Mouse (Mus musculus) C2C12 (cell line): ENCODE measurements around the gene Cox15. TPM values are rescaled to one million over a fixed set of nuclear protein-coding genes. Genes with fewer than 3 reads are reported as not detected.

Experiments
- H3K27me3 ChIP-seq: one replicate; pipeline ENCODE4 v1.6.1; 2011; ENCODE audit not compliant: control insufficient read depth, insufficient read depth, insufficient read length
- H3K36me3 ChIP-seq: one replicate; pipeline ENCODE4 v1.6.1; 2011; ENCODE audit not compliant: control insufficient read depth, insufficient read depth
- H3K4me3 ChIP-seq: one replicate; pipeline ENCODE4 v1.5.1; 2011; ENCODE audit warnings: mild to moderate bottlenecking, control low read depth; ENCODE audit not compliant: poor library complexity, insufficient read depth, severe bottlenecking
- H3K79me2 ChIP-seq: one replicate; pipeline ENCODE4 v1.6.1; 2011; ENCODE audit not compliant: control insufficient read depth, insufficient read depth
- H3K79me3 ChIP-seq: one replicate; pipeline ENCODE4 v1.6.1; 2011; ENCODE audit warnings: low read depth, control low read depth
- H3ac ChIP-seq: one replicate; pipeline ENCODE3; 2011; ENCODE audit warnings: low read depth; ENCODE audit not compliant: control insufficient read depth, insufficient read length
- CEBPB ChIP-seq: IDR thresholded peaks from one replicate; pipeline ENCODE4 v1.6.1; 2011; ENCODE audit warnings: low read depth, mild to moderate bottlenecking, control low read depth, moderate library complexity
- CTCF ChIP-seq: IDR thresholded peaks from one replicate; pipeline ENCODE4 v1.5.1; 2011; ENCODE audit not compliant: control insufficient read depth, insufficient read depth, insufficient read length
- FOSL1 ChIP-seq: IDR thresholded peaks from one replicate; pipeline ENCODE4 v1.8.0; 2011; ENCODE audit warnings: mild to moderate bottlenecking, low read length; ENCODE audit not compliant: poor library complexity, insufficient read depth, severe bottlenecking
- MAX ChIP-seq: IDR thresholded peaks from one replicate; pipeline ENCODE4 v1.6.1; 2011; ENCODE audit warnings: mild to moderate bottlenecking, control low read depth
- MYOD1 ChIP-seq: IDR thresholded peaks from one replicate; pipeline ENCODE4 v1.6.1; 2011; ENCODE audit warnings: low read depth; ENCODE audit not compliant: control insufficient read depth, insufficient read length
- MYOG ChIP-seq: IDR thresholded peaks from one replicate; pipeline ENCODE4 v1.6.1; 2011; ENCODE audit not compliant: control insufficient read depth, insufficient read length; ENCODE audit errors: extremely low read depth
- USF1 ChIP-seq: IDR thresholded peaks from one replicate; pipeline ENCODE4 v1.6.1; 2011; ENCODE audit warnings: low read depth, mild to moderate bottlenecking, control low read depth, moderate library complexity
- polyA plus RNA-seq: library from polyadenylated mRNA; unstranded; fragments of >200 nt; fragmentation: generic; extraction: Trizol; gene quantifications from one replicate; pipeline ENCODE4 v1.2.1, GENCODE M21; 2012; ENCODE audit warnings: missing spikeins

Gene Cox15
- polyA plus RNA-seq, 1 experiment = 6.3 TPM

DNA sequence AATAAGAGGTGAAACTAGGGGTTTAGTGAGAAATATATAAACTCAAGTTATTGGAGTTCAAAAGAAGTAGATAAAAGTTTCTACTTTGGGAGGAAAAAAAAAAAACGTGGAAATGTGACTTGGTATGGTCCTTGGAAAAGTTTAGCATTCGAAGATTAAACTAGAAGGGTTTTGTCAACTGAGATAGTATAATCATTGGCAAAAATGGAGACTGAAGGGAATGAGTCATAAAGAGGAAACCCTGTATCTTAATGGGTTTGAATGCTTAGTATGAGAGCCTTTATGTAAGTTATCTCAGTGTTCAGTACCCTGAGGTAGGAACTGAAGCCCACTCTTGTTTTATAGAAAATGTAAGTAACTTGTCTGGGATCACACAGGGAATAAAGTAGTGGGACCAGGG, 2.1 kb upstream of the Cox15 start:
- TF ChIP-seq MYOG (no peak), MAX (no peak), CTCF (no peak), CEBPB (no peak), FOSL1 (no peak), MYOD1 (no peak), USF1 (no peak)
- Histone ChIP-seq H3K79me3 (peaks cover 3% of the 10 kb centered on the region), H3ac (no peak overlapping the region), H3K36me3 (peaks cover 14% of the 10 kb centered on the region), H3K79me2 (peaks cover 12% of the 10 kb centered on the region), H3K27me3 (no peaks in the 10 kb centered on the region), H3K4me3 (no peak overlapping the region)

DNA sequence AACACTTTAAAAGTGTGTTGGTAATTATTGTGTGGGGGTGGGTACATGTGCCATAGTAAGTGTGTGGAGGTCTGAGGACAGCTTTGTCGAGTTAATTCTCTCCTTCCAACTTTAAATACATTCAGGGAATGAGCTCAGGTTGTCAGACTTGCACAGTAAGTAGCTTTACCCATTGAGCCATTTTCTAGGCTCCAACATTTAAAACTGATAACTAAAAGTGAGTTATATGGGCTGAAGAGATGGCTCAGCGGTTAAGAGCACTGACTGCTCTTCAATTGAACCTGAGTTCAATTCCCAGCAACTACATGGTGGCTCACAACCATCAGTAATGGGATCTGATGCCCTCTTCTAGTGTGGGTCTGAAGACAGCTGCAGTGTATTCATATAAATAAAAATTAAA, 1.4 kb upstream of the Cox15 start:
- Histone ChIP-seq H3K4me3 (no peak overlapping the region), H3K79me2 (peaks cover 12% of the 10 kb centered on the region), H3K36me3 (peaks cover 19% of the 10 kb centered on the region), H3ac (no peak overlapping the region), H3K27me3 (no peaks in the 10 kb centered on the region), H3K79me3 (peaks cover 3% of the 10 kb centered on the region)
- TF ChIP-seq CTCF (no peak), MAX (no peak), USF1 (no peak), MYOD1 (no peak), CEBPB (no peak), FOSL1 (no peak), MYOG (no peak)

- Histone ChIP-seq H3K79me3 (peaks cover 3% of the 10 kb centered on the region), H3K27me3 (no peaks in the 10 kb centered on the region), H3K79me2 (peaks cover 12% of the 10 kb centered on the region), H3K4me3 (peak overlapping the region; percentile 63), H3K36me3 (peaks cover 28% of the 10 kb centered on the region), H3ac (peak overlapping the region; percentile 86)
- TF ChIP-seq CTCF = peak; percentile 85
- TF ChIP-seq MYOD1 = no peak
- TF ChIP-seq CEBPB = peak; percentile 98
- no peak for TF ChIP-seq FOSL1
- no peak for TF ChIP-seq MYOG
- peak; percentile 27 for TF ChIP-seq MAX
- no peak for TF ChIP-seq USF1
Measured at GRCm38 (mm10) chr19:43753226-43753835, 531 bp upstream of the Cox15 start.

GRCm38 (mm10) chr19:43750008-43750407, 2.8 kb downstream of the Cox15 start:
- Histone ChIP-seq H3K36me3 (peaks cover 60% of the 10 kb centered on the region), H3K79me2 (peaks cover 12% of the 10 kb centered on the region), H3K79me3 (peaks cover 3% of the 10 kb centered on the region), H3ac (no peak overlapping the region), H3K27me3 (no peaks in the 10 kb centered on the region), H3K4me3 (no peak overlapping the region)
- TF ChIP-seq MYOD1 = no peak
- no peak for TF ChIP-seq FOSL1
- no peak for TF ChIP-seq CEBPB
- TF ChIP-seq USF1 = no peak
- no peak for TF ChIP-seq MYOG
- TF ChIP-seq CTCF = no peak
- no peak for TF ChIP-seq MAX

- no peak for TF ChIP-seq MYOD1
- TF ChIP-seq USF1 = no peak
- no peak for TF ChIP-seq MAX
- no peak for TF ChIP-seq FOSL1
- TF ChIP-seq CTCF = no peak
- no peak for TF ChIP-seq CEBPB
- TF ChIP-seq MYOG = no peak
- Histone ChIP-seq H3K79me3 (peaks cover 3% of the 10 kb centered on the region), H3K4me3 (no peak overlapping the region), H3K36me3 (peaks cover 75% of the 10 kb centered on the region), H3K27me3 (no peaks in the 10 kb centered on the region), H3ac (no peak overlapping the region), H3K79me2 (peaks cover 12% of the 10 kb centered on the region)
Measured at GRCm38 (mm10) chr19:43747877-43748276, 4.9 kb downstream of the Cox15 start.

DNA sequence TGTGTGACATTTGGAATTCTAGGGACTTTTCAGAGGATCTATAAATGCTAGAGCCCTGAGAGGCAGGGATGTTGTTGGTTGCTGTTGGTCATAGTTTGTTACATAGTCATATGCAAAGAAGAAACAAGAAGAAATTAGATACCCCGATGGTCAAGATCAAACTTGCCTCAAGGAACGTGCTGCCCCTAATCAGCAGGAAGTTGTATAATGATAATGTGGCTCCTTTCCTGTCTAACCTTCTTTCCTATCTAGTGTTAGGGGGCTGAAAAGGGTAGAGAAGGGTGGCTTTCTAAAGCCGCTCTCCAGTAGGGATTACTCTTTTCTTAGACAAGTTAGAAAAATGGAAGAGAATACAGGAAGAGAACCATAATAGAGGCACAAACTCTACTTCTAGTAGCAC, 7.1 kb downstream of the Cox15 start:
- Histone ChIP-seq H3K4me3 (no peak overlapping the region), H3K79me2 (no peaks in the 10 kb centered on the region), H3K27me3 (no peaks in the 10 kb centered on the region), H3ac (no peak overlapping the region), H3K36me3 (peaks cover 87% of the 10 kb centered on the region), H3K79me3 (no peaks in the 10 kb centered on the region)
- no peak for TF ChIP-seq FOSL1
- TF ChIP-seq MAX = no peak
- no peak for TF ChIP-seq MYOD1
- no peak for TF ChIP-seq MYOG
- no peak for TF ChIP-seq CEBPB
